Mouse (Mus musculus): ENCODE data around the gene Kit.

The Kit gene

DNA sequence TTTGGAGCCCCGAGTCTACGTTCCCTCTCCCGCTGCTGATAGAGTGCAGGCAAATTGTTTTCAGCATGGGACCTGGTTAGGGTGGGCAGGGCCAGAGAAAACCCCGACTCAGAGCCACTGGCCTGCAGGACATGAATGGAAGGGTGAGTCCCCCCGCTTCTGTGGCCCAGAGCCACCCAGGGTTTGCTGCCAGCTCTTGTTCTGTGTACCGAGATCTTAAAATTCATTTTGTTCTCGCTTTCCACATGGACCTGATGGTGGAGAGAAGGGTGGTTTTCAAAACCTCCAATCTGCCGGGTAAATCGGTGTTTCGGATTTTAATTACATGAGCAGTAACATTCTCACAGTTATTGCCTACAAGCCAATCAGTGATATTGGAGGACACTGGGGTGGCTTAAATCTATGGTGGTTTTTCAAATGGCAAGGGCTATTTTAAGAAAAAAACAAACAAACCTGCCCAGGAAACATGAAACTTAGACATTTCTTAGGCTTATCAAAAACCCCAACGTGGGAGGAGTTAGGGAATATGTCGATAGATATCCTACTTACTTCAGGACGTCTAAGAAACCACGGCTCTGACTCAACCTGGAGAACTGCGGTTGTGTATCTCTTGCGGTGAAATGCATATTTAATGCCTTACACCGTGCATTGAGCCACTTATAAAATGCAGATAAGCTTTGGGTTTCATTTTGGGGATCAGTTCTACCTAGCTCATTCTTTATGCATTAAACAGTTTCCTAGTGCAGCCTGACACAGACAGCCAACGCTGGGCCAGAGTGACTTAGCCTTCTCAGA is 58.3 kb downstream of the Kit start:
- in situ Hi-C loops (cut with MboI), result no loop called here

DNA sequence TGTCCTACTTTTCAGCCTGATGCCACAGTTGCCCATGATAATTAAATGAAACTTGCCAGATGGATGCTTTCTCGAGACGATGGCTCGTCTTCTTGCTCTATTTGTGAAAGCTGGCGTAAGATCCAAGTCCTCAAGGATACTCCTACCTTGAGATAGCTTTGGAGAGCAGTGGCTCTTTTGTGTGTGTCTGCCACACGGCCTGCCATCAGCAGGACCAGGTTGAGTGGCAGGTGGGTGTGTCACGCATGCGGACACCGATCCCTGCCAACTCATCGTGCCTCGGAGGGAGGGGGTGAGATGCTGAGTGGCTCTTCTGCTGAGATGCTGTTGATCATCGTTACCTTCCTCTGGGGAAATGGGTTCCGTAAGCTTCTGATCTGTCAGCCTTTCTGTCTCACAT is 60.7 kb downstream of the Kit start:
- in situ Hi-C loops (cut with MboI), result no loop called here

DNA sequence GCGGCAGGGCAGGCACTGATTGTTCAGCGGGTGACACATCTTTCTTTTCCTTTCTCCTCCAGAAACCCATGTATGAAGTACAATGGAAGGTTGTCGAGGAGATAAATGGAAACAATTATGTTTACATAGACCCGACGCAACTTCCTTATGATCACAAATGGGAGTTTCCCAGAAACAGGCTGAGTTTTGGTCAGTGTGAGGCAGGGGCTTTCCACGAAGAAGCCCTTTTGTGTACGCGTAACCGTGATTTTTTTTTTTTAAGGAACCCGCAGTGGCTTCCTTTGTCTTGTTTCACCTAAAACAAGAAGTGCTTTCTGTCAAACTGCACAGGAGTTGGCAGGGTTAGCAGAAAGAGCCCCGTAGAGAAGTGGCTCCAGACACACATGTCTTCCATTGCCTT is 65.9 kb downstream of the Kit start:
- in situ Hi-C loops (cut with MboI), result no loop called here

DNA sequence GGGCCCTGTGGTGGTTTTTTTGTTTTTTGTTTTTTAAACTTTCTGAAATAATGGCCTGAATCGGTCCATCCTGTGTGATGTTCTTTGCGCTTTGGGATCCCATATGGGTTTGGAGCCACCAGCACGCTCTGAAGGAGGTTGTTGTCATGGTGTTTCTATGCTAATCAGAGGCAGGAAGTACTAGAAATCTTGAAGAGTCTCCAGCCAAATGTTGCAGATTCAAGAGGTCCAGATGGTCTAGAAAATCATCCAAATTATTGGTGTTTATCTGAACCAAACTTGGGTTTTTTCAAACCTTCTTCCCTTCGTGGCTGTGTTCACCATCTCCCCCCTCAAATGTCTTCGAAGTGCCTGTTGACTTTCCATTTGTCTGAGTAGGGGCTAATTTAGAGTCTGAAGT is 72.3 kb downstream of the Kit start:
- in situ Hi-C loops (cut with MboI), result no loop called here

DNA sequence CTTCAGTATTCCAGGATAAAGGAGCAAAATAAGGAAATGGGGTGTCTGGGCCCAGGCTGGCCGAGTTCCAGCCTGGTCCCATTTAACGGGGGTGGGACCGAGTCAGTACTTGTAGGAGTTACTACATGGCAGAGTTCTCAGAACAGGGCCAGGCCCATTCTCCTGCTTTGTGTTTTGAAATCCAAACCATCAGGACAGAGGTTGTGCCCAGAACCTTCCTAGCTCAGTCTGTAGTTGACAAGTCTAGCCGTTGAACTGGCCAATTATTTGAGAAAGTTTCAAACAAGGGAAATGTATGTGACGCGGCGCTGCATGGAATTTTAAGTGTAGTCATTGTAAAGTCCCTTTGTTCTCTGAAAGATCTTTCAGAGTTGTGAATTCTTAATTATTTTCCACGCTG is 75.8 kb downstream of the Kit start:
- in situ Hi-C loops (cut with MboI), result no loop called here

DNA sequence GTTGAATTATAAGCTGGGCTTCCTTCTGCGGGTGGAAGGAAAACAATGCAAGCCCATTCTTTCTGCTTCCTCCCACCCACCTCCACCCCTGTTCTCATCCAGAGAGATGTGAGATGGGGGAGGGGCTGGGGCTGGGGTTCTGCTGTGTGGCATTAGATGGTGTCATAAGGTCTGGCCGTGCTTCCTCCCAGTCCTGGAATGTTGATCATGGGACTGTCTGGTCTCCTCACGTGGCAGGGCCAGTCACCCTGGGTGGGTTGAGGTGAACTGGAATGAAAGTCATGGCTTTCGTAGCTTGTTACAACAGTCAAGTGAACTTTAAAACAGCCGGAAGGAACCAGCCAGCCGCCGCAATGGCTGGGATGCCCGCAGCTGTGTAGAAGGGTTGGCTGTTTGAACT is 78.7 kb downstream of the Kit start:
- in situ Hi-C loops (cut with MboI), result no loop called here

DNA sequence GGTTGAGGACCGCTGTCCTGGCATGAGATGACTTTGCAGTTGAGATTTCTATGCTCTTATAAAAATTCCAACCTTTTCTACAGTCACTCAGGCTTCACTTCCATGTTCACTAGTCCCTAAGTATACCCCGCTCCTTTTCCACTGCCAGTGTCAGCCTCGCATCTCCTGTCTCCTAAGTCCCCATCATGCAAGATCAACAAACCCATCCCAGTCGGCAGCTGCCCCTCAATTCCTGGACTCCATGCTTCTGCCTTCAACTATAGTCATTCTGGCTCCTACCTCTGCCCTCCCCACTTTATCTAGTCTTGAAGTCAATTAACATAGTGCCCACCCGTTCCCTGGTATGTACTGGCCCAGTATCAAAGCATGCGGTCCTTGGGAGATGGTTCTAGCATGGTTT is 83.9 kb downstream of the Kit start:
- in situ Hi-C loops (cut with MboI), result no loop called here

DNA sequence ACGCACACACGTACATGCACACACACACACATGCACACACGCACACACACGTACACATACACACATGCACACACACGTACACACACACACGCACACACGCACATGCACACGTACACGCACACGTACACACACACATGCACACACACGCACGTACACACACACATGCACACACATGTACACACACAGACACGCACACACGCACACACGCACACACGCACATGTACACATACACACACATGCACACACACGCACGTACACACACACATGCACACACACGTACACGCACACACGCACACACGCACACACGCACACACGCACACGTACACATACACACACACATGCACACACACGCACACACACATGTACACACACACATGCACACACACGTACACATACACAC is 85.6 kb downstream of the Kit start:
- in situ Hi-C loops (cut with MboI), result no loop called here

DNA sequence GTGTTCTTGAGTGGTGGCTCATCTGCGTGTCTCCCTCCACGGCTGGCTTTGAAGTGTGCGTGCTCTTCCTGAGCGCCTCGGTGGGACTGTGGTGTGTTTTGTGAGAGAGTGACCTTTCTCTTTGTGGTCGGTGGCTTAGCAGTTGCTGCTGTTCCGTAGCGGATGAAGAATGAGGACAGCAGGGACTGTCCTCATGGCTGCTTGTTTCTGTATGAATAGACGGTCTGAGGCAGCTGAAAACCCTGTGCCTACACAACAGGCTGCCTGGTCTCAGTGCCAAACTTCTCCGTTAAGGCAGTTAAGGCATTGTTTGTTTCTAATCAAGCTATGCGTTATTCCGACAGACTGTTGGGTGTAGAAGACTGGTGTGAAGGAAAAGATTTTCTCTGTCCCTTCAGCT is 87.8 kb downstream of the Kit start:
- in situ Hi-C loops (cut with MboI), result no loop called here

DNA sequence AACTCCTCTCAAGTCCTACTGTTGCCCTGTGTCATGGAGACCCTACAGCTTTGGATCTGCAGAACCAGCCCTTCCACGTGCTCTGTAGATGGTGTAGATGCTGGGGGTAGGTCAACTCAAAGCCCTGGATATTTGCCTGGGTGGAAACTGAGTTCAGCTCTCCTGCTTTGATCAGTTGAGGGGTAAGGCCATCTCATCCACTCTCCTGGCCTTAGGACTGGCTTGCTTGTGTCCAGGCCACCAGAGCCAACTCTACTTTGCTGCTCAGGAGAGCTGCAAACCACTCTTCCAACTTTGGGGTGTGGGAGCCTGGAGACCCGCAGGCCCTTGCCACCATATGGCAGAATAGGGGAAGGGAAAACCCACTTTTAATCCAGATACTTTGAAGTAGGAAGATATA is 89.1 kb downstream of the Kit start:
- in situ Hi-C loops (cut with MboI), result no loop called here

DNA sequence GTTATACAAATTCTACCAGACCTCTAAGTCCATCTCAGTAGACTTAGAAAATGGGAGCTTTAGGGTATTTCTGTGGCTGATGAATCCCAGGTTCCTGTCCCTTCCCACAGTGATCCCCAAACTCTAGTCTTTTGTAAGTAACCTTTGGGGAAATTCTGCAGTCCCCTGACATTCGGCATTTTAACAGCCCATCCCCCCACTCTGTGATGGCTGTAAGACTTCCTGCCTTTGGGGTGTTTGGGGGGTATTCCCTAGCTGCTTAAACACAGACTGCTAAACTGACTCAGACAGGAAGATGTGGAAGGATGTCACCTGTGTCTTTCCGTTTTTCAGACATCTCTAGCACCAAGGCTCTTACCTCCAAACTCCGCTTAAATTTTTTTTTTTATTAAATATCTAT is 92.4 kb downstream of the Kit start:
- in situ Hi-C loops (cut with MboI), result no loop called here

DNA sequence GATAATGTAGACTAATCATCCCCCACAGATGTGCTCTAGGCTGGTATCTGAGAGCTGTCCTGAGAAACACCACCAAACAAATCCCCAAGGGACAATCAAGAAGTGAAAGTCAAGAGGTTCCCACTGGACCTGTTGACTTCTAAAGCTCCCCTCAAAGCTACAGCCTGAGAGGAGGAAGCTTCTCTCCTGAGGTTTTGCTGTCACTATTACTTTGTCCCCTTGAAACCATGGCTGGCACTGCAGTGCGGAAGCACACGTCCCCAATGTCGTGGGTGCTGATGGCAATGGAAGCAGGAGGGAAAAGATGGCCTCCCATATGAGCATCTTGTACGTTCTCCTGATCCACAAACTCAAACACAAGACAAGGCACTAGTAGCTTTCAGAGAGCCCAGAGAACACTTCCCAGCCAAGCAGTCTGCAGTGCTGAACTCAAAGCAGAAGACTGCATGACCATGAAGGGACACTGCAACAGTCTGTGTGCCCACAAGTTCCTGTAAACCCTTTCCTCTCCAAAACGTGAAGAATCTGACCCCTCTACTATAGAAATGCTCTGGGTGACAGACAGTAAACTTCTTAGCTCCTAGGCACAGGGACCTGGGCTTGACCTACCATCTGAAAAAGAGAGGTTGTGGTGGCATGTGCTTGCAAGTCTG is 96.5 kb downstream of the Kit start:
- in situ Hi-C loops (cut with MboI), result no loop called here

DNA sequence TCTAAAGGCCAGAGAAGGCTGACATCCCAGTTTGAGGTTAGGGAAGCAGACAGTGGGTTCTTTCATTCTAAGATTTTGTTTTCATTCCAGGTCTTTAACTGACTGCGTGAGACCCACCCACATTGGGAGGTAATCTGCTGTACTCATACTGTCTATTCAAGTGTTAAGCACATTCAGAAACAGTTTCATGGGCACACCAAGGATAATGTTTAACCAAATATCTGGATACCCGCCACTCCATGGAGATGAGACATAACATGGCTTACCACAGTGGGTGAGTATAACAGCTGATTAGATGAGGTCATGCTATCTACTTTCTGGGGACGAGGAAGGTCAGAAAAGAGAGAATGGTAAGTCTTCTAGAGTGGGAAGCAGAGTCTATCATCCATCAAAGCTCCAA is 101.3 kb downstream of the Kit start:
- in situ Hi-C loops (cut with MboI), result no loop called here

DNA sequence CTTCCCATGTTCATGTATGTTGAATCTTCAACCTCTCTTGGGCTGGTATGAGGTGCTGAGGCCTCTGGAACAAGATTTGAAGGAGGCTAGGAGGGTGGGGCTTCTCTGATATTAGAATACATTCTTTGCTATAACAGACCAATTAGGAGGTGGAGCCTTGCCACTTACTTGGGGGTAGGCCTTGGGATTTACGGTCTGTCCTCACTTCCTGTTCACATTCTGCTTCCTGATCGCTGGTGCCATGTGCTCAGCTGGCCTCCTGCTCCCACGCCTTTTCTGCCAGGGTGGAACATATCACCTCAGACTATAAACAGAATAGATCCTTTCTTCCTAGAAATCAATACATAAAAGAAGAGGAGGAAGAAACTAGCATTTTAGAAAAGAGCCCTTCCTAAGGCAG is 105.2 kb downstream of the Kit start:
- in situ Hi-C loops (cut with MboI), result no loop called here

DNA sequence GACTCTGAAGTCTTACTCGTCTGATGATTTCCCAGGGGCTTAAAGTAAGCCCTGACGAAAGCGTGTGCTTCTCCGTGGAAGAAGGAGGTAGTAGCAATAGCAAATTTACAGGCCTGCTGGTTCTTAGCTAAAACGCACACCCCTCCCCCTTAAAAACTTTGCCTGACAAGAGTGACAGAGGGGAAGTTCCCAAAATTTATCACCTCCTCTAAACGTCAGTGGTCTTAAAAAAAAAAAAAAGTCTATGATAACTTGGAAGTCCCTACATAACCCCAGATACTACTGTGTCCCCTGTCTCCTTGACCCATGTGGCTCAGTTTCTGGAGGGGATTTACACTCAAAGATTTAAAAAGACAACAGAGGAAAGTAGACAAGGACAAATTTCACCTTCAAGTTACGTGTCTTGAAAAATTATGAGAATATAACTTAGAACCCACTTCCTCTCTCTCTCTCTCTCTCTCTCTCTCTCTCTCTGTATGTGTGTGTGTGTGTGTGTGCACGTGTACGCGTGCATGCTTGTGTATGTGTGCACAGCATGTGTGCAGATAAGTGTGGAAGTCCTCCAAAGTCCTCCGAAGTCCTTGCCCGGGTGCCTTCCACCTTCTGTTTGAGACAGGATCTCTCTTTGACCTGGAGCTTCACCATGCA is 120.6 kb downstream of the Kit start:
- in situ Hi-C loops (cut with MboI), result no loop called here

DNA sequence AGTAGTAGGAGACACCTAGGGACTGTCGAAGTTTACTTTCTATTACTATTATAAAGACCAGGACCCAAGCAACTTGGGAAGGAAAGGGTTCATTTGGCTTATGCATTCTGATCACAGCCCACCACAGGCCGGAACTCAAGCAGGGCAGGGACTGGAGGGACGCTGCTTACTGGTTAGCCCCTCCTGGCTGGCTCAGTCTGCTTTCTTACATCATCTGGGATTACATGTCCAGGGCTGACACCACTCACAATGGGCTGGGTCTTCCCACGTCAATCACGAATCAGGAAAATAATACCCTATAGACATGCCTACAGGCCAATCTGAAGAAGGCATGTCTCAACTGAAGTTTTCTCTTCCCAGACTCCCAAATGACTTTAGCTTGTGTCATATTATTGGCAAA is 122.2 kb downstream of the Kit start:
- in situ Hi-C loops (cut with MboI), result no loop called here

DNA sequence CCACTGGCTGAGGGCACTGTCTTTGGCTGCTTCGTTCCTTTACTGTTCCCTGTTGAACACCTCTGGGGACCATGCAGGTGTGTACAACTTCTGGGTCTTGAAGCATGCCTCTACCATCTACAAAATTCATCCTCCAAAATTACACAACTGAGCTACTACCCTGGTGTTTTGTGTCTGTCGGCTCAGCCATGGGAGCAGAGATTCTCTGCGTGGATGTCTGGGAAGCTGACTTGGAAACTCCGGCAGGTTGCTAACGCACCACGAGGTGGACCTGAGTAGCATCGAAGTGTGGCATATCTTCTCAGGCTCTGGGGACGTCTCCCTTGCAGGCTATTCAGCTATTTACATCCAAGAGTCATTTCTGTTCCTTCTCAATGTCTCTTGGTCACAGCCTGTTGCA is 123.8 kb downstream of the Kit start:
- in situ Hi-C loops (cut with MboI), result no loop called here

DNA sequence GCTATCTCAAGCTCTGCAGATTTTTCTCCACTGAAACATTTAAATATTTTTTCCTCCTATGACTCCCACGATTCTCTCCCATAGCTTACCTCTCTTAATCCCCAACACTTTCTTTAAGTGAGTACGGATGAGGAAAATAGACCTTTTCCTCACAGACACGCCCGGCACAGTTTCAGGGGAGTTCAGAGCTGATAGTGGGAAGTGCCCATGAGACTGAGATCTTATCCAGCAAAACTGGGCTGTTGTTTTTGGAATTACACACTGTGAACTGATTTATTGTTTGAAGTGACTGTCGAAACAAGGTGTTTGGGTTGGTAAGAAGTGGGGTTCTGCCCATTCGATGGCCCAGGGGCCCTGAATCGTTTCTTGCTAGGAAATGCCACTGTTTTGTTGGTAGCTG is 124.4 kb downstream of the Kit start:
- in situ Hi-C loops (cut with MboI), result no loop called here

DNA sequence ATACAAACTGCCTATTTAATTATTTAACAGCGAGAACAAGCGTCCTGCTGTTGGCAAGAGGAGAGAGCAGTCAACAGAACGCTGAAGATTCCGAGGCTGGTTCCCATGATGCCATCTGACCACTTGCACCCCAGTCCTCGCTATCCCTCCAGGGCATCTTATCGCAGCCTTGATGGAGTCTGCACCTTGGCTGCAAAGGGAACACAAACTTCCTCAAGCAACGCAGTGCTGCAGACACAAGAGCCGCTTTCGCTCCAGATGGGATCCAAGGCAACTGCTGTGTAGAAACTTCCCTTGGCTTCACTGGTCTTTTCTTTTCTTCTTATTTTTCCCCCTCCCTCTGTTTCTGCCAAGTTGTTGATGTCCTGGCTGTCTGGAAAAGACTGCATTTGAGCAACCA is 124.8 kb downstream of the Kit start:
- in situ Hi-C loops (cut with MboI), result no loop called here

DNA sequence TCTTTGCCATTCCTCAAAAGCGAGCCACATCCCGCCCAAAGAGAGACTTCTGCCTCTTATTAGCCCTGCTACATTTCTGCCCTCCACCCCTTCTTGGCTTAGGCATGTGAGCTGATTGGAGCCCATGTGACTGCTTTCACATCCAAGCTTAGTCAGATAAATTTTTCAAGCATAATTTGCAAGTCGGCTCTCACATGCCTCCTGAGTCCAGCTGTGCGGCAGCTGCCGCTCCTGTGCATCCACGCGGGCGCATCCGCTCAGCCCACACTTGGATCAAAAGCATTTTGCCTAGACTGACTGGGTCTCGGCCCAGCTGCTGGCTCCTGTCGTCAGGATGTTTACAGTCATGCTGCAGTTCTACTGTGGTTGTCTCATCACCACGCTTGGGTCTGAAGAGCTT is 126.9 kb downstream of the Kit start:
- in situ Hi-C loops (cut with MboI), result no loop called here

DNA sequence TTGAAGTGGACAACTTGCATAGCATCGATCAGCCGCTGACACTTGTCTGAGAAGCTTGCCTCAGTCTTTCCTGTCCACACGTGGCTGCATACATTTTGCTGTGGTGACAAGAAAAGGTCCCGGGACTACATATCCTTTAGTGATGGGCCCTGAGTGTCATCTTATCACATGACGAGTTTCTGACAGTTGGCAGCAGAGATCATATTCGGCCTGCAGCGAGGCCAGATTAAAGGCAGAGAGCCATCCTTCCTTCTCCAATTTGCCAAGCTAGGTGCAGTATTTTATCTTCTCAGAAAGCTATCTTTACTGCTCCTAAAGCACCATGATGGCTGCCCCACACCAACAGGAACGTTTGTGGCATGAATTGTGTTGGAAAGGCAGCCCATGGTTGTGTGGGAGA is 127.4 kb downstream of the Kit start:
- in situ Hi-C loops (cut with MboI), result no loop called here

DNA sequence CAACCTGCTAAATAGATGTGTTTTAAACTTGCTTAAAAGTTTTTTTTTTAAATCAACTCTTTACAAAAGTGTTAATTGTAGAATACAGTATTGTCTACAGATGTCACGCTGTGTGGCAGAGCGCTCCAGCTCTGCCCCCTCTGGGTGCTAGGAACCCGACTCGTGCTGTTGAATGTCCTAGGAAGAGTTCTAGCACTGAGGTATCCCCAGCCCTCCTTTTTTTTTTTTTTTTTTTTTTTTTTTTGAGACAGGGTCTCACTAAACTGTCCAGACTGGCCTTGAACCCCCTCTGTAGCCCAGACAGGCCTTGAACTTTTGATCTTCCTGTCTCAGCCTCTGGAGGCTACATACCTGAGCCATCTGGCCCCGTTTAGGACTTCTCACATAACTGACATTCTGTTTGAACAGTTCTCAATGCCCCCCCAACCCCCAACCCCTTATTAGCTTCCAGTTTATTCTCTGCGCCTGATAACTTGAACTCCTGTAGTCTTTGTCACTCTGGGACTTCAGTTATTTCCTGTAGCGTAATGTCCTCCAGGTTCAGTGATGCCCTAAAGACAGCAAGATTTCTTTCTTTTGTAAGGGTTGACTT is 130.0 kb downstream of the Kit start:
- in situ Hi-C loops (cut with MboI), result no loop called here

DNA sequence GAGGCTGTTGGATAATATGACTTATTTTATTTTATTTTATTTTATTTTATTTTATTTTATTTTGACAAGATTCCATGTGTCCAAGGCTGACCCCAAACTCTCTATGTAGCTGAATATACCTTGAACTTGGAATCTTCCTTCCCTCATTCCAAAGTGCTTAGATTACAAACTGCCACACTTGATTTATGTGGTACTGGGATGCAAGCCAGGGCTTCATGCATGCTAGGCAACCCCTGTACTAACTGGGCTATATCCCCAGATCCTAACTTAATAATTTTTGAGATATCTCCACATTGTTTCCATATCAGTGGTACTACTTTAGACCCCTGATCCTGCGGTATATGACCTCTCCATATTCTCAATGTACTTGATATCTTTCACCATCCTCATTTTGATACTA is 130.7 kb downstream of the Kit start:
- in situ Hi-C loops (cut with MboI), result no loop called here

Measured in mature B cell (primary cell).